Mouse (Mus musculus): ENCODE data around the gene Ifna1. TPM values are rescaled to one million over a fixed set of nuclear protein-coding genes. Genes with fewer than 3 reads are reported as not detected.

Gene Ifna1
- polyA plus RNA-seq, 1 experiment: not detected

- Histone ChIP-seq H3K4me1 (ENCODE audit: control insufficient read depth, insufficient read depth, insufficient read length, low read length) (no peaks in the 10 kb centered on the region), H3K4me3 (ENCODE audit: insufficient read depth, low read depth, low read length) (no peak overlapping the region), H3K27ac (replicated peaks; ENCODE audit: low read depth, low read length) (no peak overlapping the region)
Observed at GRCm38 (mm10) chr4:88863309-88863708, 13.4 kb downstream of the Ifna1 start.

GRCm38 (mm10) chr4:88864599-88864998 is 14.7 kb downstream of the Ifna1 start:
- H3K4me3 ChIP-seq (ENCODE audit: insufficient read depth, low read depth, low read length): no peak overlapping the region
- no peak overlapping the region for H3K27ac ChIP-seq (replicated peaks; ENCODE audit: low read depth, low read length)
- no peaks in the 10 kb centered on the region for H3K4me1 ChIP-seq (ENCODE audit: control insufficient read depth, insufficient read depth, insufficient read length, low read length)

GRCm38 (mm10) chr4:88865011-88865569 is 15.2 kb downstream of the Ifna1 start:
- Histone ChIP-seq H3K4me3 (ENCODE audit: insufficient read depth, low read depth, low read length) (no peak overlapping the region), H3K27ac (replicated peaks; ENCODE audit: low read depth, low read length) (no peak overlapping the region), H3K4me1 (ENCODE audit: control insufficient read depth, insufficient read depth, insufficient read length, low read length) (no peaks in the 10 kb centered on the region)

GRCm38 (mm10) chr4:88867366-88867925 is 17.6 kb downstream of the Ifna1 start:
- Histone ChIP-seq H3K4me1 (ENCODE audit: control insufficient read depth, insufficient read depth, insufficient read length, low read length) (no peaks in the 10 kb centered on the region), H3K27ac (replicated peaks; ENCODE audit: low read depth, low read length) (no peak overlapping the region), H3K4me3 (ENCODE audit: insufficient read depth, low read depth, low read length) (peak overlapping the region; percentile 70; the same call in 1 of the 2 replicates)

- Histone ChIP-seq H3K27ac (replicated peaks; ENCODE audit: low read depth, low read length) (peak overlapping the region; percentile 19; the same call in 1 of the 2 replicates), H3K4me1 (ENCODE audit: control insufficient read depth, insufficient read depth, insufficient read length, low read length) (no peaks in the 10 kb centered on the region), H3K4me3 (ENCODE audit: insufficient read depth, low read depth, low read length) (peak overlapping the region; percentile 70)
Observed at GRCm38 (mm10) chr4:88867926-88868911, 18.3 kb downstream of the Ifna1 start.

- Histone ChIP-seq H3K4me3 (ENCODE audit: insufficient read depth, low read depth, low read length) (no peak overlapping the region), H3K27ac (replicated peaks; ENCODE audit: low read depth, low read length) (no peak overlapping the region), H3K4me1 (ENCODE audit: control insufficient read depth, insufficient read depth, insufficient read length, low read length) (no peaks in the 10 kb centered on the region)
Observed at GRCm38 (mm10) chr4:88872691-88873090, 22.8 kb downstream of the Ifna1 start.

- H3K4me3 ChIP-seq (ENCODE audit: insufficient read depth, low read depth, low read length): no peak overlapping the region
- H3K4me1 ChIP-seq (ENCODE audit: control insufficient read depth, insufficient read depth, insufficient read length, low read length): no peaks in the 10 kb centered on the region
- no peak overlapping the region for H3K27ac ChIP-seq (replicated peaks; ENCODE audit: low read depth, low read length)
Observed at GRCm38 (mm10) chr4:88875435-88876095, 25.7 kb downstream of the Ifna1 start.

- Histone ChIP-seq H3K4me3 (ENCODE audit: insufficient read depth, low read depth, low read length) (no peak overlapping the region), H3K27ac (replicated peaks; ENCODE audit: low read depth, low read length) (no peak overlapping the region), H3K4me1 (ENCODE audit: control insufficient read depth, insufficient read depth, insufficient read length, low read length) (no peaks in the 10 kb centered on the region)
Observed at GRCm38 (mm10) chr4:88876520-88876919, 26.6 kb downstream of the Ifna1 start.

GRCm38 (mm10) chr4:88878246-88878645 is 28.4 kb downstream of the Ifna1 start:
- no peaks in the 10 kb centered on the region for H3K4me1 ChIP-seq (ENCODE audit: control insufficient read depth, insufficient read depth, insufficient read length, low read length)
- H3K4me3 ChIP-seq (ENCODE audit: insufficient read depth, low read depth, low read length): no peak overlapping the region
- no peak overlapping the region for H3K27ac ChIP-seq (replicated peaks; ENCODE audit: low read depth, low read length)

- Histone ChIP-seq H3K4me1 (ENCODE audit: control insufficient read depth, insufficient read depth, insufficient read length, low read length) (no peaks in the 10 kb centered on the region), H3K27ac (replicated peaks; ENCODE audit: low read depth, low read length) (no peak overlapping the region), H3K4me3 (ENCODE audit: insufficient read depth, low read depth, low read length) (no peak overlapping the region)
Observed at GRCm38 (mm10) chr4:88878772-88879171, 28.9 kb downstream of the Ifna1 start.

GRCm38 (mm10) chr4:88880101-88880500 is 30.2 kb downstream of the Ifna1 start, which contains the start of gene Ifne:
Gene Ifne, minus strand, starts transcription at chr4:88880201.
- Histone ChIP-seq H3K27ac (replicated peaks; ENCODE audit: low read depth, low read length) (no peak within 1 kb of the TSS), H3K4me3 (ENCODE audit: insufficient read depth, low read depth, low read length) (no peak within 1 kb of the TSS), H3K4me1 (ENCODE audit: control insufficient read depth, insufficient read depth, insufficient read length, low read length) (no peaks in the 10 kb centered on the region)

- no peak overlapping the region for H3K27ac ChIP-seq (replicated peaks; ENCODE audit: low read depth, low read length)
- no peaks in the 10 kb centered on the region for H3K4me1 ChIP-seq (ENCODE audit: control insufficient read depth, insufficient read depth, insufficient read length, low read length)
- no peak overlapping the region for H3K4me3 ChIP-seq (ENCODE audit: insufficient read depth, low read depth, low read length)
Observed at GRCm38 (mm10) chr4:88888236-88888635, 38.3 kb downstream of the Ifna1 start.

GRCm38 (mm10) chr4:88893201-88893754 is 43.4 kb downstream of the Ifna1 start:
- no peak overlapping the region for H3K27ac ChIP-seq (replicated peaks; ENCODE audit: low read depth, low read length)
- H3K4me3 ChIP-seq (ENCODE audit: insufficient read depth, low read depth, low read length): no peak overlapping the region
- H3K4me1 ChIP-seq (ENCODE audit: control insufficient read depth, insufficient read depth, insufficient read length, low read length): no peaks in the 10 kb centered on the region

Data from brown adipose tissue, adult 24 weeks (tissue).